Mouse (Mus musculus): Measurements from ENCODE around the gene Mta1. TPM values are rescaled to one million over a fixed set of nuclear protein-coding genes. Genes with fewer than 3 reads are reported as not detected.

The Mta1 gene
- total RNA-seq, 2 experiments from 2014 or later, result 73.9 to 84.4 TPM

- no peak for DNase-seq (ENCODE audit: extremely low spot score in 1 of 2, low spot score in 1 of 2)
Observed at GRCm38 (mm10) chr12:113090053-113090452, 8.0 kb upstream of the Mta1 start.

GRCm38 (mm10) chr12:113097040-113097439 is 1.0 kb upstream of the Mta1 start:
- DNase-seq (ENCODE audit: extremely low spot score in 1 of 2, low spot score in 1 of 2), result no peak

GRCm38 (mm10) chr12:113098530-113099151 is 563 bp downstream of the Mta1 start:
- no peak for DNase-seq (ENCODE audit: extremely low spot score in 1 of 2, low spot score in 1 of 2)

- no peak for DNase-seq (ENCODE audit: extremely low spot score in 1 of 2, low spot score in 1 of 2)
Observed at GRCm38 (mm10) chr12:113099470-113100237, 1.6 kb downstream of the Mta1 start.

- DNase-seq (ENCODE audit: extremely low spot score in 1 of 2, low spot score in 1 of 2), result no peak
Observed at GRCm38 (mm10) chr12:113100448-113101076, 2.5 kb downstream of the Mta1 start.

- no peak for DNase-seq (ENCODE audit: extremely low spot score in 1 of 2, low spot score in 1 of 2)
Observed at GRCm38 (mm10) chr12:113101251-113101960, 3.3 kb downstream of the Mta1 start.

GRCm38 (mm10) chr12:113102461-113102860 is 4.4 kb downstream of the Mta1 start:
- DNase-seq (ENCODE audit: extremely low spot score in 1 of 2, low spot score in 1 of 2), result peak in 1 of 2 experiments; percentile 54

GRCm38 (mm10) chr12:113103846-113104451 is 5.9 kb downstream of the Mta1 start:
- no peak for DNase-seq (ENCODE audit: extremely low spot score in 1 of 2, low spot score in 1 of 2)

- no peak for DNase-seq (ENCODE audit: extremely low spot score in 1 of 2, low spot score in 1 of 2)
Observed at GRCm38 (mm10) chr12:113106386-113106785, 8.3 kb downstream of the Mta1 start.

GRCm38 (mm10) chr12:113107431-113108124 is 9.5 kb downstream of the Mta1 start:
- DNase-seq (ENCODE audit: extremely low spot score in 1 of 2, low spot score in 1 of 2), result no peak

- DNase-seq (ENCODE audit: extremely low spot score in 1 of 2, low spot score in 1 of 2), result no peak
Observed at GRCm38 (mm10) chr12:113108528-113109283, 10.6 kb downstream of the Mta1 start.

GRCm38 (mm10) chr12:113109801-113110200 is 11.7 kb downstream of the Mta1 start:
- no peak for DNase-seq (ENCODE audit: extremely low spot score in 1 of 2, low spot score in 1 of 2)

GRCm38 (mm10) chr12:113114141-113114540 is 16.1 kb downstream of the Mta1 start:
- no peak for DNase-seq (ENCODE audit: extremely low spot score in 1 of 2, low spot score in 1 of 2)

GRCm38 (mm10) chr12:113114856-113115538 is 16.9 kb downstream of the Mta1 start:
- DNase-seq (ENCODE audit: extremely low spot score in 1 of 2, low spot score in 1 of 2), result no peak

GRCm38 (mm10) chr12:113119516-113120410 is 21.7 kb downstream of the Mta1 start:
- peak; percentile 79 to 95 for DNase-seq (ENCODE audit: extremely low spot score in 1 of 2, low spot score in 1 of 2)

- no peak for DNase-seq (ENCODE audit: extremely low spot score in 1 of 2, low spot score in 1 of 2)
Observed at GRCm38 (mm10) chr12:113124726-113125125, 26.6 kb downstream of the Mta1 start.

GRCm38 (mm10) chr12:113130732-113131131 is 32.7 kb downstream of the Mta1 start:
- no peak for DNase-seq (ENCODE audit: extremely low spot score in 1 of 2, low spot score in 1 of 2)

- no peak for DNase-seq (ENCODE audit: extremely low spot score in 1 of 2, low spot score in 1 of 2)
Observed at GRCm38 (mm10) chr12:113131601-113132000, 33.5 kb downstream of the Mta1 start.
